Mouse (Mus musculus) heart, embryonic 14.5 days (tissue): ENCODE measurements around the gene Jade2. TPM values are rescaled to one million over a fixed set of nuclear protein-coding genes. Genes with fewer than 3 reads are reported as not detected.

Source experiments
- ATAC-seq: fragments of 200-750 bp; cut with Nextera tagmentation; 2 replicates; pipeline ENCODE4 v1.8.0; 2017; ENCODE audit warnings: low read depth, moderate TSS enrichment; ENCODE audit not compliant: insufficient number of reproducible peaks, insufficient read depth, low FRiP score
- H3K27ac ChIP-seq, 2 experiments: fragments of 200-500 bp in 1 of 2; fragments of 300-500 bp in 1 of 2; sonication (generic) in 1 of 2; replicated peaks in 1 of 2; 2 replicates each; pipeline ENCODE4 v1.5.1; 2012 to 2014; ENCODE audit warnings: low read depth in 2 of 2, low read length in 2 of 2, control low read depth in 1 of 2, mild to moderate bottlenecking in 1 of 2, mixed read lengths in 1 of 2; ENCODE audit not compliant: control insufficient read depth in 1 of 2, insufficient read depth in 1 of 2
- H3K27me3 ChIP-seq: fragments of 300-500 bp; sonication (generic); 2 replicates; pipeline ENCODE4 v1.6.1; 2014; ENCODE audit warnings: mild to moderate bottlenecking, low read length, control low read depth; ENCODE audit not compliant: control insufficient read depth, insufficient read depth
- H3K36me3 ChIP-seq: fragments of 300-500 bp; sonication (generic); 2 replicates; pipeline ENCODE4 v1.6.1; 2014; ENCODE audit warnings: mild to moderate bottlenecking, control low read depth, low read length, mixed read lengths; ENCODE audit not compliant: control insufficient read depth, insufficient read depth
- H3K4me1 ChIP-seq, 2 experiments: fragments of 200-500 bp in 1 of 2; fragments of 300-500 bp in 1 of 2; sonication (generic) in 1 of 2; 2 replicates each; pipeline ENCODE4 v1.6.1; 2012 to 2014; ENCODE audit warnings: low read length in 2 of 2, control low read depth in 1 of 2, mixed read lengths in 1 of 2; ENCODE audit not compliant: control insufficient read depth in 2 of 2, insufficient read depth in 2 of 2
- H3K4me2 ChIP-seq: fragments of 300-500 bp; sonication (generic); 2 replicates; pipeline ENCODE4 v1.6.1; 2014; ENCODE audit warnings: mild to moderate bottlenecking, low read length
- H3K4me3 ChIP-seq, 2 experiments: fragments of 200-500 bp in 1 of 2; fragments of 300-500 bp in 1 of 2; sonication (generic) in 1 of 2; 2 replicates each; pipeline ENCODE4 v1.5.1; 2012 to 2014; ENCODE audit warnings: low read length in 2 of 2, mild to moderate bottlenecking in 2 of 2, control low read depth in 1 of 2, low read depth in 1 of 2, moderate library complexity in 1 of 2; ENCODE audit not compliant: control insufficient read depth in 1 of 2, insufficient read depth in 1 of 2
- H3K9ac ChIP-seq: fragments of 300-500 bp; sonication (generic); 2 replicates; pipeline ENCODE4 v1.6.1; 2014; ENCODE audit warnings: mild to moderate bottlenecking, low read length
- H3K9me3 ChIP-seq: fragments of 300-500 bp; sonication (generic); 2 replicates; pipeline ENCODE4 v1.6.1; 2016; ENCODE audit warnings: low read length, control low read depth; ENCODE audit not compliant: control insufficient read depth
- WGBS: fragments of 180-500 bp; shearing (Covaris S2); extraction: QIAGEN DNeasy Blood & Tissue Kit; methylation state at CpG from one replicate; pipeline ENCODE4 v1.1.7; 2014; 5-methylcytosine and 5-hydroxymethylcytosine counted together
- polyA plus RNA-seq: library from polyadenylated mRNA; unstranded; fragments of >200 nt; fragmentation: Nextera tagmentation; extraction: Ambion mirVana; gene quantifications from 2 replicates; pipeline ENCODE4 v1.2.1, GENCODE M21; 2014

The Jade2 gene
- polyA plus RNA-seq, 1 experiment from 2014 or later, result 0.61 TPM

- ATAC-seq, result no peak
- 85% methylated on average over 11 of the region's 11 CpGs for WGBS
- H3K27ac ChIP-seq, result no peak overlapping the region
- no peak overlapping the region for H3K9ac ChIP-seq
- H3K36me3 ChIP-seq, result no peaks in the 10 kb centered on the region
- H3K27me3 ChIP-seq, result no peaks in the 10 kb centered on the region; the same call in 1 of the 2 replicates
- H3K9me3 ChIP-seq, result no peaks in the 10 kb centered on the region
- H3K4me3 ChIP-seq, result no peak overlapping the region
- H3K4me2 ChIP-seq, result no peak overlapping the region
- peaks cover 0 to 6% of the 10 kb centered on the region in 2 experiments; a peak in 3 of 4 replicates for H3K4me1 ChIP-seq
These were observed 6.6 kb downstream of the Jade2 start for GRCm38 (mm10) chr11:51850741-51851330.

DNA sequence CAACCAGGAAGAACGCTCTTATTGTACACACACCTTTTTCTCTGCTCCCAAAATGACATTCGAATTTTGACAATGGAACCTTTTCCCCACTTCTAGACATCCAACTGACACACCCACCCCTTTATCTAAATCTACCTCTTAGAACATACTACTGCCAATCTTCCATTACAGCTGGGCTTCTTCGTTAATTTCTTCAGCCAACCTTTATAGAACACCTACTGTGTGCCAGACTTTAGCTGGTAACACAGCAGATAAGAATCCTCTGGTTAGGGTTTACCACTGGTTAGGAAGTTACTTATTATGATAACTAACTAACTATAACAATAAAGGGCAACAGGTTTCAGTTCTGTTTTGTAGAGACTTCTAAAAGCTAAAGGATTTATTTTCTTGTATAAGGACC is 9.1 kb downstream of the Jade2 start:
- Histone ChIP-seq H3K4me1 (peaks cover 0 to 2% of the 10 kb centered on the region in 2 experiments; a peak in 1 of 4 replicates), H3K4me3 (no peak overlapping the region), H3K4me2 (no peak overlapping the region), H3K36me3 (no peaks in the 10 kb centered on the region), H3K27me3 (no peaks in the 10 kb centered on the region; the same call in 1 of the 2 replicates), H3K27ac (no peak overlapping the region), H3K9me3 (no peaks in the 10 kb centered on the region), H3K9ac (no peak overlapping the region)
- 76% methylated on average over 3 of the region's 3 CpGs for WGBS
- no peak for ATAC-seq

GRCm38 (mm10) chr11:51847902-51848301 is 9.6 kb downstream of the Jade2 start:
- WGBS, result 81% methylated on average over 1 of the region's 1 CpGs

DNA sequence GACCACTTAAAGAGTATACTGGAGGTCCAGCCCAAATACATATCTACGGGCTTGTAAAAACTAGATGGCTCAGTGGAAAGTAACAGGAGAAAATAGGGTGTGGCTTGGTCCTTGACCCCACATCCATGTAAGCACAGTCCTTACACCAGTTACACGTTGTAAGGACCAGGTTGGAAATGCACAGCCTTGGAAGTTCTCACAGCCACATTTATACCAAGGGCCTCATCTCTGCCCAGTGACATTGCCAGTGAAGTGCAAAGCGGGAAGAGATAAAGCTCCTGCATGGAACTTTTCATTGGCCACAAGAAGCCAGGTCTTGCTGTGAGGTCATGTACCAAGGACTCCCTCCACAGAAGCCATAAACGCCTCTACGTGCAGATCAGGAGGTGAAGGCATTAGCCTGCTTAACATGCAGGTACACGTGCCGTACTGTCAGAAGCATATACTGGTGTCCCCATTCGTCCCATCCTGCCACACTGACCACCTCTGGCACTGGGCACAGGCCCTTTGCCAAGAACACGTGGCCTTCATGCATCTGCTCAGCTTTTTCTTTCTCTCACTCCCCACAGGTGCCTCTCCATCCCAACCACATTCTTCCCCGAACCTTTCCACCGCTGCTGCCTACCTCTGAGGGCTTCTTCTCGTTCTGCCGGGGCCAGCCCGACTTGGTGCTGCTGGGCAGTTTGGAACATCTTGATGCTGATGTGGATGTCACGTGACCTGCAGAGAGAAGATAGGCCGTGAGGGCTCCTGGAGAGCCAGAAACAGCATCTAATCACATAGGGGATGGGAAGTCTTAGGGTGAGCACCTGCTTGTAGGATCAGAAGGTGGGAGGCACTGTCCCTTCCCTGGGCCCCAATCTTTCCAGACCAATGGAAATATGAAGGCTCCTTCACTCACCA is 11.2 kb downstream of the Jade2 start:
- 87% methylated on average over 16 of the region's 16 CpGs for WGBS
- ATAC-seq, result no peak
- Histone ChIP-seq H3K36me3 (no peaks in the 10 kb centered on the region), H3K4me3 (no peak overlapping the region), H3K4me2 (no peak overlapping the region), H3K9ac (no peak overlapping the region), H3K4me1 (peaks cover 0 to 2% of the 10 kb centered on the region in 2 experiments; a peak in 1 of 4 replicates), H3K9me3 (no peaks in the 10 kb centered on the region), H3K27ac (no peak overlapping the region), H3K27me3 (no peaks in the 10 kb centered on the region; the same call in 1 of the 2 replicates)

More at GRCm38 (mm10) chr11:51847902-51848301, 9.6 kb downstream of the Jade2 start:
- Histone ChIP-seq H3K4me1 (peaks cover 0 to 2% of the 10 kb centered on the region in 2 experiments; a peak in 1 of 4 replicates), H3K9me3 (no peaks in the 10 kb centered on the region), H3K4me3 (no peak overlapping the region), H3K27me3 (no peaks in the 10 kb centered on the region; the same call in 1 of the 2 replicates), H3K36me3 (no peaks in the 10 kb centered on the region), H3K4me2 (no peak overlapping the region), H3K27ac (no peak overlapping the region), H3K9ac (no peak overlapping the region)
- no peak for ATAC-seq

GRCm38 (mm10) chr11:51844529-51845098 is 12.8 kb downstream of the Jade2 start:
- Histone ChIP-seq H3K4me3 (no peak overlapping the region), H3K27ac (no peak overlapping the region), H3K9me3 (no peaks in the 10 kb centered on the region), H3K4me2 (no peak overlapping the region), H3K9ac (no peak overlapping the region), H3K27me3 (no peaks in the 10 kb centered on the region), H3K4me1 (peaks cover 0 to 2% of the 10 kb centered on the region in 2 experiments; a peak in 1 of 4 replicates), H3K36me3 (no peaks in the 10 kb centered on the region)
- WGBS, result 61% methylated on average over 10 of the region's 10 CpGs
- no peak for ATAC-seq

DNA sequence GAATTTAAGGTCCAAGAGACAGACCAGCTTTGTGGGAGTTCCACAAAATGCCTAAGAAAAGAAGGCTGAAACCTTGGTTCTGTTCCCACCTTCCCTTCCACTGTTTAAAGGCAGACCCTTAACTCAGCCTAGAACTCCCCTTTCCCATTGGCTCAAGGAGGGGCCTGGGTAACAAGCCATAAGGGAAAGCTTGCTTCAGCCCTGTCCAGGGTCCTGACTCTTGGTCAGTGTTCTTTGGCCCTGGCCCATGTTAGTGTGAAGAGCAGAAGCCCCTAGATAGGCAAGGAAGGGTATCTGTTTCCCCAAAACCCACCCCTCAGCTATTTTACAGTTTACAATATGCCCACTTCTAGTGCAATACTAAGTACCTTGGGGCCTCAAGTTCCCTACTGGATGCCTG is 13.6 kb downstream of the Jade2 start:
- no peak for ATAC-seq
- no peak overlapping the region for H3K27ac ChIP-seq
- H3K36me3 ChIP-seq, result no peaks in the 10 kb centered on the region
- no peaks in the 10 kb centered on the region for H3K27me3 ChIP-seq
- H3K4me3 ChIP-seq, result no peak overlapping the region
- no peaks in the 10 kb centered on the region for H3K9me3 ChIP-seq
- no peak overlapping the region for H3K9ac ChIP-seq
- H3K4me2 ChIP-seq, result no peak overlapping the region
- H3K4me1 ChIP-seq, result peaks cover 0 to 2% of the 10 kb centered on the region in 2 experiments; a peak in 1 of 4 replicates

DNA sequence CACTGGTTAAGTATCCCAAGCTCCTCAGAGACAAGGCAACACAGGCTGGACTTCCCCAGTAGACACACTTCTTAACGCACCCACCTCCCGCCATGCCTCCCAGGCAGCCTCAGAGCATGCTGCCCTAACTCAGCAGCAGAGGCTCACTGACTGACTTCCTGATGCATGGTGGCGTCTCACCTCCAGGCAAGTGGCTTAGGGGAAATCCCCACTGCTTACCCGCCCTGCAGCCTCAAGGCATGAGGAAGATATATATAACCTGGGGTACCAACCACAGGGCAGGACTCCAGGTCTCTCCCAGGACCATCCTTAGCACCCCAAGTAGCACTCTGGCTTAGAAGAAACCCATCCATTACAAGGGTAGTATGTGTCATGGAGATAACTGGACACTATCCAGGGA is 14.3 kb downstream of the Jade2 start:
- Histone ChIP-seq H3K9ac (no peak overlapping the region), H3K27ac (no peak overlapping the region), H3K4me3 (no peak overlapping the region), H3K4me2 (no peak overlapping the region), H3K9me3 (no peaks in the 10 kb centered on the region), H3K27me3 (no peaks in the 10 kb centered on the region), H3K4me1 (peaks cover 0 to 2% of the 10 kb centered on the region in 2 experiments; a peak in 1 of 4 replicates), H3K36me3 (no peaks in the 10 kb centered on the region)
- ATAC-seq, result no peak
- WGBS, result 86% methylated on average over 4 of the region's 4 CpGs
